Mouse (Mus musculus): ENCODE data around the gene Gm21969. TPM values are rescaled to one million over a fixed set of nuclear protein-coding genes. Genes with fewer than 3 reads are reported as not detected.

The Gm21969 gene
- total RNA-seq, 2 experiments from 2014 or later, result not detected

GRCm38 (mm10) chr4:139583629-139584245 lies 19.2 kb upstream of the Gm21969 start:
- no peak for DNase-seq (ENCODE audit: extremely low spot score in 1 of 2, low spot score in 1 of 2)

GRCm38 (mm10) chr4:139584704-139585103 lies 18.3 kb upstream of the Gm21969 start:
- no peak for DNase-seq (ENCODE audit: extremely low spot score in 1 of 2, low spot score in 1 of 2)

- no peak for DNase-seq (ENCODE audit: extremely low spot score in 1 of 2, low spot score in 1 of 2)
Measured at GRCm38 (mm10) chr4:139585713-139586112, 17.3 kb upstream of the Gm21969 start.

GRCm38 (mm10) chr4:139587370-139587769 lies 15.6 kb upstream of the Gm21969 start:
- no peak for DNase-seq (ENCODE audit: extremely low spot score in 1 of 2, low spot score in 1 of 2)

GRCm38 (mm10) chr4:139587773-139588172 lies 15.2 kb upstream of the Gm21969 start:
- no peak for DNase-seq (ENCODE audit: extremely low spot score in 1 of 2, low spot score in 1 of 2)

- DNase-seq (ENCODE audit: extremely low spot score in 1 of 2, low spot score in 1 of 2), result no peak
Measured at GRCm38 (mm10) chr4:139589351-139590027, 13.5 kb upstream of the Gm21969 start.

- DNase-seq (ENCODE audit: extremely low spot score in 1 of 2, low spot score in 1 of 2), result no peak
Measured at GRCm38 (mm10) chr4:139590446-139590845, 12.5 kb upstream of the Gm21969 start.

- no peak for DNase-seq (ENCODE audit: extremely low spot score in 1 of 2, low spot score in 1 of 2)
Measured at GRCm38 (mm10) chr4:139592895-139593294, 10.1 kb upstream of the Gm21969 start.

GRCm38 (mm10) chr4:139593383-139593782 lies 9.6 kb upstream of the Gm21969 start:
- DNase-seq (ENCODE audit: extremely low spot score in 1 of 2, low spot score in 1 of 2), result no peak

- no peak for DNase-seq (ENCODE audit: extremely low spot score in 1 of 2, low spot score in 1 of 2)
Measured at GRCm38 (mm10) chr4:139594062-139594461, 8.9 kb upstream of the Gm21969 start.

GRCm38 (mm10) chr4:139596715-139597114 lies 6.3 kb upstream of the Gm21969 start:
- DNase-seq (ENCODE audit: extremely low spot score in 1 of 2, low spot score in 1 of 2), result no peak

- DNase-seq (ENCODE audit: extremely low spot score in 1 of 2, low spot score in 1 of 2), result no peak
Measured at GRCm38 (mm10) chr4:139597286-139598284, 5.4 kb upstream of the Gm21969 start.

GRCm38 (mm10) chr4:139598356-139598755 lies 4.6 kb upstream of the Gm21969 start:
- no peak for DNase-seq (ENCODE audit: extremely low spot score in 1 of 2, low spot score in 1 of 2)

GRCm38 (mm10) chr4:139598950-139599518 lies 4.0 kb upstream of the Gm21969 start:
- DNase-seq (ENCODE audit: extremely low spot score in 1 of 2, low spot score in 1 of 2), result peak in 1 of 2 experiments; percentile 51

- DNase-seq (ENCODE audit: extremely low spot score in 1 of 2, low spot score in 1 of 2), result no peak
Measured at GRCm38 (mm10) chr4:139601519-139602356, 1.2 kb upstream of the Gm21969 start.

GRCm38 (mm10) chr4:139605216-139605615 lies 2.2 kb downstream of the Gm21969 start:
- DNase-seq (ENCODE audit: extremely low spot score in 1 of 2, low spot score in 1 of 2), result no peak

GRCm38 (mm10) chr4:139606732-139607131 lies 3.7 kb downstream of the Gm21969 start:
- DNase-seq (ENCODE audit: extremely low spot score in 1 of 2, low spot score in 1 of 2), result no peak

- DNase-seq (ENCODE audit: extremely low spot score in 1 of 2, low spot score in 1 of 2), result no peak
Measured at GRCm38 (mm10) chr4:139608975-139609374, 6.0 kb downstream of the Gm21969 start.

- no peak for DNase-seq (ENCODE audit: extremely low spot score in 1 of 2, low spot score in 1 of 2)
Measured at GRCm38 (mm10) chr4:139610954-139611353, 8.0 kb downstream of the Gm21969 start.

- DNase-seq (ENCODE audit: extremely low spot score in 1 of 2, low spot score in 1 of 2), result peak; percentile 85 to 94
Measured at GRCm38 (mm10) chr4:139611542-139611953, 8.6 kb downstream of the Gm21969 start.
